Mouse (Mus musculus): Measurements from ENCODE around the gene Etv6.
"Not testable (repeated sequence)": the region's sequence is repeated elsewhere in the genome, so short reads cannot be mapped to it uniquely, and the experiment has no call there.

The Etv6 gene

GRCm38 (mm10) chr6:134035490-134036405 lies at the start of gene Etv6:
Gene Etv6, plus strand, starts transcription at chr6:134035700.
- DNase-seq (ENCODE audit: low spot score in 2 of 2) = peak; percentile 25 to 63

DNA sequence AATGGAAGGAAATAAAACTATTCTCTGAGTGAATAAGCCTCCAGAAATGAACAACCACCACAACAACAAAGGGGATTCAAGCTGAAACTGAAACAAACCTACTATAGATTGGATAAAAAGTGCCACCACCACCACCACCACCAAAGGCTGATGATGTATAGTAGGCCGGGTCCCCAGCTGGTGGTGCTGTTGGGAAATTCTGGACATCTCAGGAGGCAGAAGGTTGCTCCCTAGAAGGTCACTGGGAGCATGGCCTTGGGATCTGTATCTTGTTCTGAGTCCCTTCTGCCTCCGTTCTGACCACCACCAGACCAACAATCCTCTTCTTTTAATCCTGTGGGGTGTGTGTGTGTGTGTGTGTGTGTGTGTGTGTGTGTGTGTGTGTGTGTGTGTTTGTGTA lies 49.3 kb upstream of the Etv6 start:
- DNase-seq (ENCODE audit: low spot score in 2 of 2) = no peak

DNA sequence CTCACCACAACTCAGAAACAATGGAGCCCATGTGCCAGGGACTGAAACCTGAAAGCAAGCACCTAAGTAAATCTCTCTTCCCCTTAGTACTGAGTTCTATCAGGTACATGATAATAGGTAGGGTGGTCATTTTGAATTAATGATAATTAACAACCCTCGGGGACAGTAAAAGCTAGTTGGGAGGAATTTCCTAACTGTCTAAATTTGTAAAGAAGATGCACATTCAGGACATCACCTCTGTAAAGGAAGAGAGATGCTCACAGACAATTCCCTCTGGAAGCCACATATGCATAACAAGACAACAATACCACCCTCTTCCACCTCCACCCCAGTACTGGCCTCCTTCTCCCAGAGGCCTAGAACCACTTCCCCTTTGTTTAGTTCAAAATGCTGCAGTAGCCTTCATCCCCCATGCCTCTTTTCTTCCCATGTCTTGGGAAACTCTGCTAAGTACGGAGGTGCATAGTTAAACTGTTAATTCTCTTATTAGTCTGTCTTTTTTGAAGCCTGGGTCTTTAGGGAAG lies 48.4 kb upstream of the Etv6 start:
- DNase-seq (ENCODE audit: low spot score in 2 of 2) = no peak

- DNase-seq (ENCODE audit: low spot score in 2 of 2) = no peak
Observed at GRCm38 (mm10) chr6:133988011-133988410, 47.5 kb upstream of the Etv6 start.

DNA sequence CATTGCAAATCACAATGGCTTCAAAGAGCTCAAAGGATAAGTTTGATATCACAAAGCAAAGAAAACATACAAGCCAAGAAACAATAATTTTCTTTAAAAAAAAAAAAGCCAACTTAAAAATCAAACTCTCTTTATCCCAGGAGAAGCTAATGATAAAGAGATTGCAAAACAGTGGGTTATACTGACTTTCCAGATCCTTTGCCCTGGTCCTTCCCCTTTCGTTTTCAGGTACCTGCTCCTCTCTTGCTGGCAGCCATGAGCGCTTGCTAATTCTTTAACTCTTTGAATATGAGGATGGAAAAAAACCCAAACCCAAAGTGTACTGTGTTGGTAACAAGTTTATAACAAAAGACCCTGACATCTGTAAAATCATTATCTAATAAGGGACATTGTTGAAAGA lies 38.0 kb upstream of the Etv6 start:
- no peak for DNase-seq (ENCODE audit: low spot score in 2 of 2)

- DNase-seq (ENCODE audit: low spot score in 2 of 2) = no peak
Observed at GRCm38 (mm10) chr6:133997935-133998334, 37.6 kb upstream of the Etv6 start.

DNA sequence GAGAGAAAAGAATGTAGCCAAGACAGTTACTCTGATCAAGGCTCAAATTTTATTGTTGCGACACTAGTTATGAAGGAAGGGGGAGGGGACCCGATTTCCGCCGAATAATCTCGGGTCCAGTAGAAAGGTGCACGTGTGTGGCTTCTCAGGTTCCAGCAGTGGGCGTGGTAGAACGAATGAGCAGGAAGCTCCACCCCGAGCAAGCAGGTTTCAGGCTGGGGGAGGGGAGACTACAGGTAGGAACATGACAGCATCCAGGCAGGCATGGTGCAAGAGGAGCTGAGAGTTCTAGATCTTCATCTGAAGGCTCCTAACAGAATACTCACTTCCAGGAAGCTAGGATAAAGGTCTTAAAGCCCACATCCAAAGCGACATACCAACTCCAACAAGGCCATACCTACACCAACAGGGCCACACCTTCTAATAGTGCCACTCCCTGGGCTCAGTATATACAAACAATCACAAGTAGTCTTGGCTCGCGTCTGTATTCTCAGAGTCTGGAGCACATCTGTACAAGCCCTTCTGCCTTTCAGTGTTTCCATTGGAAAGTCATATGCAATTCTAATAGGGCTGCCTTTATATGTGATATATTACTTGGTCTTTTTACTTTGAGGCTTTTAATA lies 20.9 kb upstream of the Etv6 start:
- not testable (repeated sequence) for DNase-seq (ENCODE audit: low spot score in 2 of 2)

- no peak for DNase-seq (ENCODE audit: low spot score in 2 of 2)
Observed at GRCm38 (mm10) chr6:134018807-134019206, 16.7 kb upstream of the Etv6 start.

GRCm38 (mm10) chr6:134020821-134021220 lies 14.7 kb upstream of the Etv6 start:
- no peak for DNase-seq (ENCODE audit: low spot score in 2 of 2)

GRCm38 (mm10) chr6:134026264-134026663 lies 9.2 kb upstream of the Etv6 start:
- DNase-seq (ENCODE audit: low spot score in 2 of 2) = no peak

DNA sequence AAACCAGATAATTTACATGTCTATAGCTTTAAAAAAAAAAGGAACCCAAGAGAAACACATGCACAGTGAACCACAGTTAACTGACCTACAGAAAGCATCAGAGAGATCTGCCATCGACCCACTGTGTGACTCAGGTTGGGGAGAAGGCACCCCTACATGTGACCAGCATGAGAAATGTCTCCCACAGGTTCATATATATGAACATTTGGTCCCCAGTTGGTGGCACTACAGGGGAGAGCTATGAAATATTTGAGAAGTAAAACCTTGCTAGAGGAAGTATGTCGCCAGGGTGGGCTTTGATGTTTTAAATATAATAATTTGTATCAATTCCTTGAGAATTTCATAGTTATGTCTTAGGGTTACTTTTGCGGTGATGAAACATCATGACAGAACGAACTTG lies 8.5 kb upstream of the Etv6 start:
- no peak for DNase-seq (ENCODE audit: low spot score in 2 of 2)

- no peak for DNase-seq (ENCODE audit: low spot score in 2 of 2)
Observed at GRCm38 (mm10) chr6:134032451-134032850, 3.0 kb upstream of the Etv6 start.

- no peak for DNase-seq (ENCODE audit: low spot score in 2 of 2)
Observed at GRCm38 (mm10) chr6:134034436-134034835, 1.1 kb upstream of the Etv6 start.

GRCm38 (mm10) chr6:134034904-134035489 lies 503 bp upstream of the Etv6 start:
- DNase-seq (ENCODE audit: low spot score in 2 of 2) = peak; percentile 65 to 70

DNA sequence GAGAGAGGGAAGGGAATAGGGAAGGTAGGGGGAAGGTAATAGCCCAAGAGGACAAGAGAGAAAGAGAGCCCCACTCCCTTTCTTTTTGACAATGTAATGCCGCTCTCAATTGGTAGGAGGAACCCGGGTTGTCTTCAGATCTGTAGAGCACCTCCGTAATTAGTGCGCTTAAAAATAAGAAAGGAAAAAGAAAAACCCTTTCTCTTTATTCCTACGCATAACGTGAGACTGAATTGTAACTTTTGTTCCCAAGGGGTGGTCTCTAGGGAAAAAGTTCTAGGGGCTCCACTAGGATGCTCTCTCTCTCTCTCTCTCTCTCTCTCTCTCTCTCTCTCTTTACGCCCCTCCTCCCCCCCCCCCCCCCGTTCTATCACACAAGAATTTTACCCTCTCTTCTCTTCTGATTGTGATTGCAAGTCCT lies 1.0 kb downstream of the Etv6 start:
- DNase-seq (ENCODE audit: low spot score in 2 of 2) = no peak

GRCm38 (mm10) chr6:134036951-134037431 lies 1.5 kb downstream of the Etv6 start:
- DNase-seq (ENCODE audit: low spot score in 2 of 2) = no peak

DNA sequence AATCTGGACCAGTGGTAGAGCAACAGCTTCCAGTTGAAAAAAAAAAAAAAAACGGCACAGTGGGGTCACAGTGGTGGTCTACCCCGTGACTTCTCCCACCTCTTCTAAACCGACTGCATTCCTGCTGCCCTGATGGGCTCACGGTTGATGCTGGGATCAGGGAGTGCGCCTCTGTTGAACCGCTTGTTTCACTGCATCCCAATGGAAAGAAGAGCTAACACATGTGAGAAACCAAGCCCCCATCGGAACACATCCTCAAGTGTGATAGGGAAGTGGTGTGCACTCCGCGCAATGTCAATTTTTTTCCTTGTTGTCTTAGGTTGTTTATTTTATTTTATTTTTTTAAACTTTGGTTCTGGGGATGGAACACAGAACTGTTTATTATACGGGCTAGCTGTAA lies 2.5 kb downstream of the Etv6 start:
- no peak for DNase-seq (ENCODE audit: low spot score in 2 of 2)

- no peak for DNase-seq (ENCODE audit: low spot score in 2 of 2)
Observed at GRCm38 (mm10) chr6:134038881-134039280, 3.4 kb downstream of the Etv6 start.

- no peak for DNase-seq (ENCODE audit: low spot score in 2 of 2)
Observed at GRCm38 (mm10) chr6:134039351-134039750, 3.9 kb downstream of the Etv6 start.

- no peak for DNase-seq (ENCODE audit: low spot score in 2 of 2)
Observed at GRCm38 (mm10) chr6:134040312-134040711, 4.8 kb downstream of the Etv6 start.

DNA sequence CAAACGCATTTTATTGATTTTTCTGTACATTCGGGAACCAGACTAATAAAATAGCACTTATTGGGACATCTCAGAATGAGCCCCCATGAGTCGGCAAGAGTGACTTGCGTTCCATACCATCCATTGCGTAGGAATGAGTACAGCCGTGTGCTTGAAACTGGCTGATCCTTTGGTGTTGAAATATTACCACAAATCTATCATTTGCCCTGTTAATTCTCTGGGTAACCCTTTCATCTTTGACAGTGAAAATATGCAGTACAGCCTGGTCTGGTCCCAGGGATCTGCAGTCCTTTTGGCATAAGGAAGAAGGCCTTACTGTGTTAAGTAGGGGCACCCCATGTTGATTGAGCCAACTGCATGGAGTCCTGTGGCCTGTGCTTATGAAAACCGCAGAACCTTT lies 5.8 kb downstream of the Etv6 start:
- no peak for DNase-seq (ENCODE audit: low spot score in 2 of 2)

- no peak for DNase-seq (ENCODE audit: low spot score in 2 of 2)
Observed at GRCm38 (mm10) chr6:134041916-134042315, 6.4 kb downstream of the Etv6 start.

All from frontal cortex, postnatal 25 days (tissue).